Mouse (Mus musculus) kidney, adult 11 months (tissue): ENCODE data around the gene Rps18.
A peak's percentile ranks its signal among the peaks of the same experiment; 100 is the strongest.
"Not testable (repeated sequence)": the region's sequence is repeated elsewhere in the genome, so short reads cannot be mapped to it uniquely, and the experiment has no call there.

Experiments
- DNase-seq: peaks from one replicate; pipeline ENCODE4 v3.0.0; 2022

The Rps18 gene

GRCm38 (mm10) chr17:33968489-33968888, 12.7 kb upstream of the Rps18 start:
- DNase-seq: peak; percentile 77

DNA sequence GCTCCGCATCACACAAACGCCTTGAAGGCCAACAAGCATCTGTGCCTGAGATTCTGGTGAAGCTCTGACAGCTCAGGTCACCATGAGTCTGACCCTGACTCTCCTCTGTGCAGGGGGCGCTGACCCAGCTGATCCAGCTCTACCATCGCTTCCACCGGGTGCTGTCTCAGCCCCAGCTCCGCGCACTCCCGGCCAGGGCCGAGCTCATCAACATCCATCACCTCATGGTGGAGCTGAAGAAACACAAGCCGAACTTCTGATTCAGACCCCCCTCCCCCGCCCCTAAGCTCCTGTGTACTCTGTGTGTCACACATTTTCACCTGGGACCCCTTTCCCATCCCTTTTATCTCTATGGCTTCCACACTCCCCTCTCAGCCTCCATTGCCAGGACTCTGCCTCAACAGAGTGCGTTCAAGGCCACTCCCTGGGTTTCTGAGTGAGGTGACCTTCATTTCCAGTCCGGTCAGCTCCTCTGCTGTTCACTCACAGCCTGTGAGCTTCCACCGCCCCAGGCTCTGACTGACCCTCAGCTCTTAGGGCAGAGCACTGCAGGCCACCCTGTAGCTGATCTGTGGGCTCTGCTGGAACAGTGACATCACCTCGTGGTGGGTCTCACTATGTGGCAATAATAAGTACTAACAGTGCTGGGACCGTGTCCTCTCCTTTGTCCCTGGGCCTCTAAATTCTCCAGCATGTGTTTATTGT, 10.2 kb upstream of the Rps18 start:
- DNase-seq: no peak

DNA sequence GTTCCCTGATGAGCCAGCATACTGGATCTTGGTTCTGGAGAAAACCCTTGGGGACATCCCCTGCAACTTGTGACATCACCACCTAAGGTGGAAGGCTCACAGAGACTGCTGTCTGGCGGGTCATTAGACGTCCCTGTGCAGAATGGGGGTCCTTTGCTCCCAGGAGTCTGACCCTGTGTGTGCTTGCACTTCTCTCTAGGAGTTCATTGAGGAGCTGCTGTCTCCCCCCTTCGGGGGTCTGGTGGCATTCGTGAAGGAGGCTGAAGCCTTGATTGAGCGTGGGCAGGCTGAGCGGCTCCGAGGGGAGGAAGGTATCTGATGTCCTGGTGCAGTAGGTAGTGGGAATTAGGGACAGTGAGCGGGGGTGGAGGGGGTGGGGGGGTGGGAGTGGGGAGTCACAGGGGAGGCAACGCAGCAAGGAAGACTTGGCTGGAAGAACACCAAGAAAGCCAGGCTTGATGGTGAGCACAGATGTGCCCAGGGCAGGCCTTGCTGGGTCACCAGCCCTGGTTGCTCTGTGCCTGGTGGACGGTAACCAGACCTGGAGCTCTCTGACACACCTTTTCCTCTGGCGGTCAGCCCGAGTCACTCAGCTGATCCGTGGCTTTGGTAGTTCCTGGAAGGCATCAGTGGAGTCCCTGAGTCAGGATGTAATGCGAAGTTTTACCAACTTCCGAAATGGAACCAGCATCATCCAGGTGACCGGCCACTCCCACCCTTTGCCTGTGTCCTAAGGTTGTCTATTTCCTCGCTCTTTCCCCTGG, 9.5 kb upstream of the Rps18 start:
- DNase-seq: no peak

DNA sequence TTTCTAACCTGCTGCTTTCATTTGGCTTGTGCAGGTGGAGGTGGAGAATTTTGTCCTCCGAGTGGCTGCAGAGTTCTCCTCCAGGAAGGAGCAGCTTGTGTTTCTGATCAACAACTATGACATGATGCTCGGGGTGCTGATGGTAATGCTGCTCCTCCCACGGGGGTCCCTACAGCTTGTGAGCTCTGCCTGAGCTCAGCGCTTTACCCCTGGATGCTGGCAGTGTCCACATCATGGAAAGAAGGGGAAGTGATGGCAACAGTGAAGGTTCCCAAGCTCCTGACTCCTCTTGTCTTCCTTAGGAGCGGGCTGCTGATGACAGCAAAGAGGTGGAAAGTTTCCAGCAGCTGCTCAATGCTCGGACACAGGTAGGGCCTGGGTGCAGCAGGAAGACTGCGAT, 7.1 kb upstream of the Rps18 start:
- DNase-seq: no peak

- no peak for DNase-seq
These were observed 4.1 kb upstream of the Rps18 start for GRCm38 (mm10) chr17:33959948-33960347.

DNA sequence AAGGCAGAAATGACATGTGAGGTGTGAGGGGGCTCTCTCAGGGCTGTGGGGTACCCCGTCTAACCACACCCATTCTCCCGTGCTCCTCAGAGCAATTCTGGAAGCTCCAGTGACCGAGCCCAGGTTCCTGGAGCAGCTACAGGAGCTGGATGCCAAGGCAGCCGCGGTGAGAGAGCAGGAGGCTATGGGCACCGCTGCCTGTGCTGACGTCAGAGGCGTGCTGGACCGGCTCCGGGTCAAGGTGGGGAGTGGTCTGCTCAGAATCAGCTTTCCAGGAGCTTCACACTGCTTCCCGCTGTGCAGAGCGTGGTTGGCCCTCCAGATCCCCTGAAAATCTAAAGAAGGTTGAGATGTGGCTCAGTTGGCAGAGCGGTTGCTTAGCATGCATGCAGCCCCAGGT, 3.3 kb upstream of the Rps18 start:
- no peak for DNase-seq

DNA sequence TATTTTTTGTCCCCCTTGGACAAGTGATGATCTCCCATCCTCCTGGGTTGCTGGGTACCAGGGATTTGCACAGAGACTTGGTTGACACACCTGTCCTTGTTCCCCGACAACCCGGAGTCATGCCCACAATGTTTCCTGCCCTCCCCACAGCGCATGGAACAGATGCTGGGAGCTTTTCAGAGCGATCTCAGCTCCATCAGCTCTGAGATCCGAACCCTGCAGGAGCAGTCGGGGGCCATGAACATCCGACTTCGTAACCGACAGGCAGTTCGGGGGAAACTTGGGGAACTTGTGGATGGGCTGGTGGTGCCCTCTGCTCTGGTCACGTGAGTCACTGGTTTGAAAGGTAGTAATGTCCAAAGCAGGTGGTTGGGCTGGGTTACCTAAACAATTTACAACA, 2.6 kb upstream of the Rps18 start:
- no peak for DNase-seq

GRCm38 (mm10) chr17:33957493-33957892, 1.7 kb upstream of the Rps18 start:
- no peak for DNase-seq

DNA sequence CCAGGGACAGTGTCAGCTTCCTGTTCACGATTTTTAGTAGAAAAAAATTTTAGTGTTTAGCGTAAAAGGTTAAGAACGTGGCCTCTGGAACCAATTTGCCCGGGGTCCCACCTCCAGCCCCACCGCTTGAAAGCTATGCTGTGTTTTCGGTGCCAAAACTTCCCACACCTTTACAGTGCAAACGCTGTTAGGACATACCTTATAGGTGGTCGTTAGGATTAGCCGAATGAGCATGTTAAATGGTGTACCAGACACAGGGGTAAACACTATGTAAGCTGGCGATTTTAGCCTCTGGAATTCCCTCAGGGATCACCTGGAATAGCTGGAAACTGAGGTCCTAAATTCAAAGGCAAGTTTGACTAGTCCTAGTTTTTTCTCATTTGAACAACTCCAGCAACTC, 535 bp upstream of the Rps18 start:
- no peak for DNase-seq

DNA sequence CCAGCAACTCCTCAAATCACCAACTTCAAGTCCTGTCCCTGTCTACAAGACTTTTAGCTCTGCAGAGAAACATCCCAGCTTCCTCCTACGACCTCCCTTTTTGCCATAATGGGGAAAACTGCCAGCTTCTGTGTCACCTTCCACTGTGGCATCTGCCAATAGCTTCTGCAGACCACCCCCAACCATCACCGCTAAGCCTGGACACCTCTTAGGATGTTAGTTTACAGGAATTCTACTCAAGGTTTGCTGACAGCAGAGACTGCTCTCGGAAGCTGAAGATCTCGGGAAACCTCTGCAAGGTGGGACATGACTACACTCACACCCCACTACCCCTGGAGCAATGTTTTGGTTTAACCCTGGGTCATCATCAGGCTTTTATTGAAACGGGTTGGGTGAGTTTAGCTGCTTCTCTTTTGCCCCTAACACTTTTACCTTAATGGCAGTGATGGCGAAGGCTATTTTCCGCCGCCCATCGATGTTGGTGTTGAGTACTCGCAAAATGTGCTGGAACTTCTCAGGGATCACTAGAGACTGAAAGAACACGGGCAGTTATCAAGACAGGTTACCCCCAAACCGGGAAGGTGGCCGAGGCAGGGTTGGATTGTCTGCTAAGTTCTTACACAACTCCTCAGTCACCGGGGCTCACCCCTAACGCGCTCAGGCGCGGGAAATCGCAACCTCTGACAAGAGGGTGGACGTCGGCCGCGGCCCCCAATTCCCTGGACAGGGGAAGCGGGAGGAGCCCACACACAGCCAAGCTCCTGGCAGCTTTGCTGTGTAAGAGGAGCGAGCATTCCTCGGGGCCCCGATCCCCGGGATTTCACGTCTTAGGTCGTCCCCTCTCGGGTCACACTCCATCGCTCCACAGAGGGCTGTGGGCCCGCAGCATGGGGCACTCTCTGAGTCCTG, 901 bp downstream of the Rps18 start:
- DNase-seq: no peak

GRCm38 (mm10) chr17:33953961-33954565, 1.7 kb downstream of the Rps18 start:
- no peak for DNase-seq

DNA sequence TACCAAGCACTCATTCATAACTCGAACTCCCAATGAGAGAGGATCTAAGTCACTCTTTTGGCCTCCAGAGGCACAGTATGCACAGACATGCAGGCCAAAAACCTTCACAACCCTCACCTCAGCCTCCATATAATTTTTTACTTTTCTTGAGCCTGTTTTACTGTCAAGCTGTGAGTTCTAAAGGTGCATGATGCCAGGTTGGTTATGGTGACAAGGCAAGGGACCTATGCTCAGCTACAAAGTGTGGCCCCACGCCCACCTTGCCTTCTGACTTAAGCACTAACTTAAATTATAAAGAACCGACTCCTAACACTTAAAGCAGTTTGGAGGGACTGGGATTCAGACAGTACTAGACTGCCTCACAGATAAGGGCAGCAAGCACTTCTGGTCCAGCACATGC, 2.5 kb downstream of the Rps18 start:
- DNase-seq: no peak

GRCm38 (mm10) chr17:33952879-33953278, 2.9 kb downstream of the Rps18 start:
- no peak for DNase-seq

DNA sequence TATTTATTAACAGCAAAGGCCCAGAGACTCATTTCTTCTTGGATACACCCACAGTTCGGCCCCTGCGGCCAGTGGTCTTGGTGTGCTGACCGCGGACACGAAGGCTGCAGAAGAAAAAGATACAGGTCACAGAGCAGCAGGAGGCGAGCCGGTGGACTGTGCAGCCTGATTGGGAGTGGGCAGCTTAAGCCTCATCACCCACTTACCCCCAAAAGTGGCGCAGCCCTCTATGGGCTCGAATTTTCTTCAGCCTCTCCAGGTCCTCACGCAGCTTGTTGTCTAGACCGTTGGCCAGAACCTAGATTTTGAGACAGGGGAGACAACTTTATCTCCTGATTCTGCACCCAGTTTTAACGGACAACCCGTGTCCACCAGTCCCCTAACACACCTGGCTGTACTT, 3.8 kb downstream of the Rps18 start:
- not testable (repeated sequence) for DNase-seq

- DNase-seq: peak; percentile 69
These were observed 4.5 kb downstream of the Rps18 start, which contains the start of gene B3galt4 for GRCm38 (mm10) chr17:33951021-33951946. TSS of gene B3galt4 (minus strand) at chr17:33951488.

GRCm38 (mm10) chr17:33950131-33950625, 5.6 kb downstream of the Rps18 start:
- DNase-seq: no peak

DNA sequence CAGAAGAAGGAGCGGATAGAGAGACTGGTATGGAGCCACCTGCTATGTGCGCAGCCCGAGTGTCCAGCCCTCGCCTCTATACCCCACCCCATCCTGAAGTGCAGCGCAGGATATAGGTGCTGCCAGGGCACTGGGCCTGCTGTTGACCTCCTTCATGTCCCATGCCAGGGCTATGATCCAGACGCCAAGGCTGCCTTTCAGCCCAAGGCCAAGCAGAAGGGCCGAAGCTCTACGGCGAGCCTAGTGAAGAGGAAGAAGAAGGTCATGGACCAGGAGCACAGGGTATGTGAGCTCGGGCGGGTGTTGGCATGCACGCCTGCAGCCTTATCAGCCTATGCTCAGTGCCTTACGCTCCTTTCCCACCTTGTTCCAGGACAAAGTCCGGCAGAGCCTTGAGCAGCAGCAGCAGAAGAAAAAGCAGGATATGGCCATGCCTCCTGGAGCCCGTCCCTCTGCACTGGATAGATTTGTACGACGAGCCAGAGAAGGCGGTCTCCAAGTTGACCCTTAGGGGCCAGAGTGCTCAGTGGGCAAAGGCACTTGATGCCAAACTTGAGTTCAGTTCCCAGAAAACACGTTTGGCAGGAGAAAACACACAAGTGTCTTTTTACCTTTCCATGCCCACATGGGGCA, 6.8 kb downstream of the Rps18 start:
- DNase-seq: no peak

DNA sequence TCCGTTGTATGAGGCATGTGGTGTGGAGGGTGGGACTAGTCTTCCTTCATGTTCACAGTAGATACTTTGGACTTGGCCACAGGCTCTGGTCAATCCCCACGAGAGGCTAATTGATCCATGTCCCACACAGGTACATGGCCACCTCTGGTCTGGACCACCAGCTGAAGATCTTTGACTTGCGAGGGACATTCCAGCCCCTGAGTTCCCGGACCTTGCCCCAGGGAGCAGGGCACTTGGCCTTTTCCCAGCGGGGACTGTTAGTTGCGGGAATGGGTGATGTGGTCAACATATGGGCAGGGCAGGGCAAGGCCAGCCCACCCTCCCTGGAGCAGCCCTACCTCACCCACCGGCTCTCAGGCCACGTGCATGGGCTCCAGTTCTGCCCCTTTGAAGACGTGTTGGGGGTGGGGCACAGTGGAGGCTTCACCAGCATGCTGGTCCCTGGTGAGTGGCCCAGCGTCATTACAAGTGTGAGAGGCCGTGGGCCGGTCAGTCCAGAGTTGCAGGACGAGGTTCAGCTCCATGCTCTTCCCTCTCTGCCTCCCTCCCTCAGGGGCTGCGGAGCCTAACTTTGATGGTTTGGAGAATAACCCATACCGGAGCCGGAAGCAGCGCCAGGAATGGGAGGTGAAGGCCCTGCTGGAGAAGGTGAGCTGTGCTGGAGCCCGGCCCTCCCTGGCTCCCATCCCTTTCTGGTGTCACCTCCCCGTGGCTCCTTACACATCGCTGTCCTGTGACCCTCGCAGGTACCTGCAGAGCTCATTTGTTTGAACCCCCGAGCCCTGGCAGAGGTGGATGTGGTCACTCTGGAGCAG, 7.5 kb downstream of the Rps18 start:
- no peak for DNase-seq

DNA sequence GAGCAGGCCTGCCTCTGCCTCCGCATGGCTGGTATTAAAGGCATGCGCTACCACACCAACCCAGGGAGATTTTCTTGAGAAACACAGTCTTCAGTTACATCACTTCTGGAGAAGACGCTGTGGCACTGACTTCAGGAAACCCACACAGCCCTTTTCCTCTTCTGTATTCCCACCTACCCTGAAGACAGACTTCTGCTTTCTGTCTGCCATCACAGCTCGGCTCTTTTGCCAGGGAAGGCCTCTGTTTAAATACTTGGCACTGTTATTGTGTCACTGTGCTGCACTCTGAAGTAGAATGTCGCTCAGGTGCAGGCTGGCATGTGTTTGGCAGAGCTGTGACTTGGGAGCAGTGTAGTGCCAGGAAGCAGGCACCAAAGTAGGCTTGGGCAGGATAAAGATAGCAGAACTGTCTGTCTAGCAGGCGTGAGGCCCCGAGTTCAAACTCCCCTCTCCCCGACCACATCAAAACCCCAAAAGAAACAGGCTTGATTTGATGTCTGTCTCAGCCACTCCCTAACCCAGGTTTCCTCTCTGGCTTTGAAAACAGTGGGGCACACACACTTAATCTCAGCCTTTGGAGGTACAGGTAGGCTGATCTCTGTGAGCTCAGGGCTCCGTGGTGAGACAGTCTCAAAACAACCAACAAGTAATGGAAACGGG, 8.2 kb downstream of the Rps18 start:
- DNase-seq: no peak

DNA sequence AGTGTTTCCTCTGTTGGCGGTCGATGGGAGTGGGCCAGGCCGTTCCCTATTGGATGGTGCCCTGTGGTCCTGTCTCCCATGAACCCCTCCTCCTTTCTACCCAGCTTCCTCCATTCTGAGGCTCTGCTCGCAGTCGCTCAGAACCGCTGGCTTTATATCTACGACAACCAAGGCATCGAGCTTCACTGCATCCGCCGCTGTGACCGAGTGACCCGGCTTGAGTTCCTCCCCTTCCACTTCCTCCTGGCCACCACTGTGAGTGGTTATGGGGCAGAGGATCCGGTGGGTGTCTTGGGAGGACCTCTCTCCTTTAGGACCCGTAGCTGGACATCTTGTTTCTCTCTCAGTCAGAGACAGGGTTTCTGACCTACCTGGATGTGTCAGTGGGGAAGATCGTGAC, 12.3 kb downstream of the Rps18 start:
- DNase-seq: no peak
